Mouse (Mus musculus) kidney, adult 2 months (tissue): ENCODE data around the gene 4931428L18Rik.

Source experiments
- CTCF ChIP-seq: fragments of 200-500 bp; conservative IDR thresholded peaks from 2 replicates; pipeline ENCODE4 v1.5.1; 2011; ENCODE audit warnings: low read depth, mild to moderate bottlenecking, control low read depth, low read length, moderate library complexity, mixed read lengths; ENCODE audit not compliant: insufficient read depth, insufficient read length
- POLR2A ChIP-seq: fragments of 200-500 bp; IDR thresholded peaks from one replicate; pipeline ENCODE4 v1.6.1; 2011; ENCODE audit warnings: low read depth, low read length, control low read depth

GRCm38 (mm10) chr1:31205346-31205745 is 17.1 kb downstream of the 4931428L18Rik start:
- no peak for TF ChIP-seq POLR2A
- TF ChIP-seq CTCF: no peak
